In the genomic region with DNA sequence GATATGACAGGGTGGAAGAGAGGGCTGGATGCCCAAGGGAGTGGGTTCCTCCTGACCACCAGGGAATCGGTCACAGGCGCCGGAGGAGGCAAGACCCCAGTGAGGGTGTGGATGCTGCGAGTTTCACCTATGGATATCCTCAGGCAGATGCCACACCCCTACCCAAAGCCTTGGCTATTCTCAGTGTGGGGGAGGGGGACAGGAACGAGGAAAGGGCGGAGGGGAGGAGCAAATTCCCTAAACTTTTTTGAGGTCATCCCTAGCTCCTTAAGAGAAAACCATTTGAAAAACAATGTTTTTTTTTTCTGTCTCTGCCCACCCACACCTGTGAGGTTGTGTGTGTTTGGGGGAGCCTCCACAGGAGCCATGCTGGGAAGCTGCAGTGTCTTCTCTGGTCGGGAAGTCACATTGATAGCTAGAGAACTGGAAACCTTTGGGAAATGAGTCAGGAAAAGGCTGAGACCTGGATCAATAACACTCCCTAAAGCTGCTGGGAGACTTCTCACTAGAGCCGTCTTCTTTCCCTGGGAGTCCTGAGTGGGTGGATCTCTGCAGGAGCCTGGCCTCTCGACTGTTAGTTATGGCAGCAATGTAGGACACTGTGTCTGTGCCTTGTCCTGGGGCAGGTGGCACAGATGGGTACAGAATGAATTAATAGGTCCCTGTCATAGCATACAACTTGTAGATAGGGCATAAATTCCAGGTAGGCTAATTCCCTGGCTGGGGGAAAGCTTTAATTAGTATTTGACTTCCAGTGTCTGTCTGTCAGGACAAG, we compare ENCODE assay signal across 22 mouse cellular contexts. TPM values are rescaled to one million over a fixed set of nuclear protein-coding genes. Genes with fewer than 3 reads are reported as not detected.
A peak's percentile ranks its signal among the peaks of the same experiment; 100 is the strongest.
DNase-seq lines count a peak whose midpoint lies in the region; ATAC-seq and TF ChIP-seq lines count a peak whose summit lies in the region.
"Had no signal": no experiment of that assay in that cellular context is flagged by ENCODE, and none has a peak within 500 bp of the region (broad histone marks: within the 10 kb centered on the region; RNA-seq: fewer than 3 reads in every experiment).

No protein-coding gene starts in this region.

- TF ChIP-seq CTCF in E14TG2a.4 (conservative IDR thresholded peaks at IDR 0.05; ENCODE audit: low read length): no peak

- WGBS in hindbrain, embryonic 12.5 days: 69% methylated on average over 9 of the region's 9 CpGs
- 69% methylated on average over 9 of the region's 9 CpGs for WGBS in hindbrain, embryonic 16.5 days
- 66% methylated on average over 9 of the region's 9 CpGs for WGBS in kidney, embryonic 15.5 days

- no peak for ATAC-seq in hindbrain, embryonic 12.5 days (ENCODE audit: low FRiP score)
- ATAC-seq in hindbrain, embryonic 16.5 days: no peak
- no peak for ATAC-seq in kidney, embryonic 15.5 days (replicated peaks; ENCODE audit: low FRiP score)
- ATAC-seq: forebrain, embryonic 16.5 days; inflammation-experienced regulatory T-cells, adult 6 months; Patski had no signal

- H3K27me3 ChIP-seq in hindbrain, embryonic 12.5 days: peaks cover 16% of the 10 kb centered on the region
- H3K27me3 ChIP-seq in hindbrain, embryonic 16.5 days (replicated peaks; ENCODE audit: control insufficient read depth, insufficient read depth, low read length): no peaks in the 10 kb centered on the region
- peaks cover 43% of the 10 kb centered on the region for H3K27me3 ChIP-seq in E14TG2a.4 (ENCODE audit: insufficient read depth, low read length)
- H3K27me3 ChIP-seq in kidney, embryonic 15.5 days: peaks cover 25% of the 10 kb centered on the region

- H3K4me3 ChIP-seq in hindbrain, embryonic 12.5 days: no peak overlapping the region
- no peak overlapping the region for H3K4me3 ChIP-seq in hindbrain, embryonic 16.5 days (ENCODE audit: low read length)
- H3K4me3 ChIP-seq in E14TG2a.4 (replicated peaks; ENCODE audit: low read length): peak overlapping the region; percentile 64
- no peak overlapping the region for H3K4me3 ChIP-seq in kidney, embryonic 15.5 days (replicated peaks)
- H3K4me3 ChIP-seq: heart, adult 2 months; myocyte had no signal

- DNase-seq in adrenal gland, postnatal 14 days: peak; percentile 1
- DNase-seq in adrenal gland, postnatal 36 days: no peak
- peak; percentile 42 to 51 for DNase-seq in cerebellum, postnatal 36 days
- no peak for DNase-seq in adrenal gland, postnatal 25 days
- DNase-seq: kidney, postnatal 10 days; layer of hippocampus, adult 9-11 months; lung, adult 2 months; lung, postnatal 4 days; right cerebral cortex, postnatal 4 days; thymus, adult 2 months had no signal

- peaks cover 34% of the 10 kb centered on the region for H3K4me1 ChIP-seq in hindbrain, embryonic 12.5 days
- H3K4me1 ChIP-seq in hindbrain, embryonic 16.5 days (ENCODE audit: control insufficient read depth, insufficient read depth, low read depth, low read length): peaks cover 19% of the 10 kb centered on the region
- H3K4me1 ChIP-seq in E14TG2a.4 (replicated peaks; ENCODE audit: low read depth, low read length): peaks cover 63% of the 10 kb centered on the region
- H3K4me1 ChIP-seq in kidney, embryonic 15.5 days: peaks cover 33% of the 10 kb centered on the region

- H3K4me2 ChIP-seq in hindbrain, embryonic 12.5 days (replicated peaks): 0 out of 2 replicates have a peak overlapping the region, but pooled peaks have one; percentile 16
- H3K4me2 ChIP-seq in hindbrain, embryonic 16.5 days (ENCODE audit: low read length): no peak overlapping the region
- no peak overlapping the region for H3K4me2 ChIP-seq in kidney, embryonic 15.5 days
- H3K4me2 ChIP-seq: midbrain, embryonic 11.5 days had no signal

- H3K9ac ChIP-seq in hindbrain, embryonic 12.5 days: no peak overlapping the region
- H3K9ac ChIP-seq in hindbrain, embryonic 16.5 days (ENCODE audit: low read depth, low read length): no peak overlapping the region
- H3K9ac ChIP-seq in kidney, embryonic 15.5 days: no peak overlapping the region

- no peaks in the 10 kb centered on the region for H3K9me3 ChIP-seq in hindbrain, embryonic 12.5 days (replicated peaks)
- H3K9me3 ChIP-seq in hindbrain, embryonic 16.5 days (ENCODE audit: control insufficient read depth, low read length): no peaks in the 10 kb centered on the region
- no peaks in the 10 kb centered on the region; the same call in 1 of the 2 replicates for H3K9me3 ChIP-seq in E14TG2a.4 (ENCODE audit: low read length)
- H3K9me3 ChIP-seq in kidney, embryonic 15.5 days (replicated peaks): no peaks in the 10 kb centered on the region

- no peak overlapping the region for H3K27ac ChIP-seq in hindbrain, embryonic 12.5 days
- H3K27ac ChIP-seq in hindbrain, embryonic 16.5 days (ENCODE audit: low read depth, low read length): no peak overlapping the region
- no peak overlapping the region for H3K27ac ChIP-seq in kidney, embryonic 15.5 days
- H3K27ac ChIP-seq: heart, adult 2 months had no signal

- 0 out of 2 replicates have a peak, but pooled peaks cover 4% of the 10 kb centered on the region for H3K36me3 ChIP-seq in hindbrain, embryonic 12.5 days
- peaks cover 7% of the 10 kb centered on the region; the same call in 1 of the 2 replicates for H3K36me3 ChIP-seq in hindbrain, embryonic 16.5 days (ENCODE audit: control insufficient read depth, insufficient read depth, low read length)
- H3K36me3 ChIP-seq in E14TG2a.4 (ENCODE audit: insufficient read depth, low read length): peaks cover 12% of the 10 kb centered on the region
- H3K36me3 ChIP-seq in kidney, embryonic 15.5 days: no peaks in the 10 kb centered on the region

RNA-seq across cellular contexts. Expression of a gene that starts 2.8 kb away (rescaled TPM):
- total RNA-seq in adrenal gland, postnatal 14 days (2021): 19.3 and 19.5 TPM in 2 replicates
- 10 to 100 TPM; 20.0 to 22.3 TPM for total RNA-seq in adrenal gland, postnatal 36 days (2021)
- 10.7 and 13.1 TPM in 2 replicates for polyA plus RNA-seq in hindbrain, embryonic 12.5 days (2016; fragmentation: Nextera tagmentation; extraction: Ambion mirVana)
- polyA plus RNA-seq in hindbrain, embryonic 16.5 days (2015; fragmentation: Nextera tagmentation; extraction: Ambion mirVana): 9.8 and 13.3 TPM in 2 replicates
- 4.6 and 6.3 TPM in 2 replicates for polyA plus RNA-seq in kidney, embryonic 15.5 days (2015; fragmentation: Nextera tagmentation; extraction: Ambion mirVana)
- total RNA-seq in adrenal gland, postnatal 25 days (2021): 21.0 and 24.7 TPM in 2 replicates

RNA-seq across cellular contexts. Expression of a gene that starts 12.1 kb away (rescaled TPM):
- 5.7 and 9.6 TPM in 2 replicates for total RNA-seq in adrenal gland, postnatal 14 days (2021)
- 1 to 10 TPM; 6.5 to 7.7 TPM for total RNA-seq in adrenal gland, postnatal 36 days (2021)
- 5.0 and 5.6 TPM in 2 replicates for polyA plus RNA-seq in hindbrain, embryonic 12.5 days (2016; fragmentation: Nextera tagmentation; extraction: Ambion mirVana)
- 2.7 and 3.9 TPM in 2 replicates for polyA plus RNA-seq in hindbrain, embryonic 16.5 days (2015; fragmentation: Nextera tagmentation; extraction: Ambion mirVana)
- polyA plus RNA-seq in kidney, embryonic 15.5 days (2015; fragmentation: Nextera tagmentation; extraction: Ambion mirVana): 3.8 TPM in 2 replicates
- total RNA-seq in adrenal gland, postnatal 25 days (2021): 8.7 and 12.1 TPM in 2 replicates

RNA-seq across cellular contexts. Expression of a gene that starts 21.8 kb away (rescaled TPM):
- total RNA-seq in adrenal gland, postnatal 14 days (2021): 8.1 and 10.2 TPM in 2 replicates
- total RNA-seq in adrenal gland, postnatal 36 days (2021): 1 to 10 TPM; 7.6 to 9.7 TPM
- polyA plus RNA-seq in hindbrain, embryonic 12.5 days (2016; fragmentation: Nextera tagmentation; extraction: Ambion mirVana): 27.6 and 29.6 TPM in 2 replicates
- 19.6 and 21.4 TPM in 2 replicates for polyA plus RNA-seq in hindbrain, embryonic 16.5 days (2015; fragmentation: Nextera tagmentation; extraction: Ambion mirVana)
- 18.1 and 20.3 TPM in 2 replicates for polyA plus RNA-seq in kidney, embryonic 15.5 days (2015; fragmentation: Nextera tagmentation; extraction: Ambion mirVana)
- 12.8 and 15.1 TPM in 2 replicates for total RNA-seq in adrenal gland, postnatal 25 days (2021)

RNA-seq across cellular contexts. Expression of a gene that starts 34.2 kb away (rescaled TPM):
- 0.23 TPM in 1 of 2 replicates, not detected in the other for total RNA-seq in adrenal gland, postnatal 14 days (2021)
- under 1 TPM; 0.13 to 0.16 TPM for total RNA-seq in adrenal gland, postnatal 36 days (2021)
- 0.72 and 1.2 TPM in 2 replicates for polyA plus RNA-seq in hindbrain, embryonic 12.5 days (2016; fragmentation: Nextera tagmentation; extraction: Ambion mirVana)
- 8.4 and 10.6 TPM in 2 replicates for polyA plus RNA-seq in hindbrain, embryonic 16.5 days (2015; fragmentation: Nextera tagmentation; extraction: Ambion mirVana)
- polyA plus RNA-seq in kidney, embryonic 15.5 days (2015; fragmentation: Nextera tagmentation; extraction: Ambion mirVana): 0.05 and 0.08 TPM in 2 replicates
- total RNA-seq in adrenal gland, postnatal 25 days (2021): 0.49 TPM in 1 of 2 replicates, not detected in the other
- total RNA-seq: gastrocnemius, adult 8-10 months; heart, adult 2 months; liver, adult 2 months had no signal
- polyA plus RNA-seq: inflammation-experienced regulatory T-cells, adult 6 months; liver, adult 2 months; lung, adult 2 months; thymus, adult 2 months had no signal

RNA-seq across cellular contexts. Expression of a gene that starts 37.5 kb away (rescaled TPM):
- 0.15 and 0.22 TPM in 2 replicates for total RNA-seq in adrenal gland, postnatal 14 days (2021)
- under 1 TPM; 0.13 to 0.46 TPM for total RNA-seq in adrenal gland, postnatal 36 days (2021)
- polyA plus RNA-seq in hindbrain, embryonic 12.5 days (2016; fragmentation: Nextera tagmentation; extraction: Ambion mirVana): 0.58 and 0.72 TPM in 2 replicates
- 0.35 and 1.4 TPM in 2 replicates for polyA plus RNA-seq in hindbrain, embryonic 16.5 days (2015; fragmentation: Nextera tagmentation; extraction: Ambion mirVana)
- 4.4 and 4.9 TPM in 2 replicates for polyA plus RNA-seq in kidney, embryonic 15.5 days (2015; fragmentation: Nextera tagmentation; extraction: Ambion mirVana)
- 0.15 and 0.38 TPM in 2 replicates for total RNA-seq in adrenal gland, postnatal 25 days (2021)
- polyA plus RNA-seq: inflammation-experienced regulatory T-cells, adult 6 months; Patski had no signal

Comparison
In these comparisons a context has a peak if more than half of its experiments do, and no peak if none do; other contexts are left out.
1. DNase-seq: peak in adrenal gland, postnatal 14 days (single experiment) and cerebellum, postnatal 36 days (2 of 2); none in adrenal gland, postnatal 36 days (0 of 2) and adrenal gland, postnatal 25 days (single experiment).